In genomic region chr5:31047074-31047473, GRCm38 (mm10) we compare ENCODE assay signal across 8 mouse cellular contexts. TPM values are rescaled to one million over a fixed set of nuclear protein-coding genes. Genes with fewer than 3 reads are reported as not detected.
A peak's percentile ranks its signal among the peaks of the same experiment; 100 is the strongest.
DNase-seq lines count a peak whose midpoint lies in the region; ATAC-seq and TF ChIP-seq lines count a peak whose summit lies in the region.

No protein-coding gene starts in this region.

- no peak for ATAC-seq in kidney, embryonic 15.5 days (replicated peaks; ENCODE audit: low FRiP score)
- no peak for ATAC-seq in midbrain, embryonic 16.5 days

- TF ChIP-seq POLR2A in cortical plate, adult 2 months (IDR thresholded peaks at IDR 0.05; ENCODE audit: extremely low read depth, insufficient read depth, low read length): no peak

- H3K4me2 ChIP-seq in kidney, embryonic 15.5 days: peak overlapping the region; percentile 88
- H3K4me2 ChIP-seq in midbrain, embryonic 16.5 days (ENCODE audit: low read length): peak overlapping the region; percentile 82

- WGBS in kidney, embryonic 15.5 days: 69% methylated on average over 5 of the region's 5 CpGs
- WGBS in midbrain, embryonic 16.5 days: 83% methylated on average over 5 of the region's 5 CpGs

- no peak for TF ChIP-seq CTCF in cortical plate, adult 2 months (IDR thresholded peaks at IDR 0.05; ENCODE audit: extremely low read depth, insufficient read depth, low read length)

- H3K4me1 ChIP-seq in kidney, embryonic 15.5 days: peaks cover 17% of the 10 kb centered on the region
- peaks cover 2% of the 10 kb centered on the region; the same call in 1 of the 2 replicates for H3K4me1 ChIP-seq in cortical plate, adult 2 months (ENCODE audit: control insufficient read depth, insufficient read depth, low read length)
- H3K4me1 ChIP-seq in midbrain, embryonic 16.5 days (ENCODE audit: control insufficient read depth, insufficient read depth, low read length): peaks cover 8% of the 10 kb centered on the region; the same call in 1 of the 2 replicates

- DNase-seq in kidney, adult 8-10 months: no peak
- DNase-seq in induced T-regulatory cell, adult 2 months (ENCODE audit: low read depth): peak; percentile 21
- no peak for DNase-seq in urinary bladder, postnatal 36 days (ENCODE audit: low spot score in 2 of 2)
- no peak for DNase-seq in urinary bladder, postnatal 10 days (ENCODE audit: low spot score)
- no peak for DNase-seq in cerebellum, adult 11-12 months

- H3K9me3 ChIP-seq in kidney, embryonic 15.5 days (replicated peaks): no peaks in the 10 kb centered on the region
- no peaks in the 10 kb centered on the region for H3K9me3 ChIP-seq in midbrain, embryonic 16.5 days (replicated peaks; ENCODE audit: control insufficient read depth, low read length, poor library complexity, severe bottlenecking)

- H3K27me3 ChIP-seq in kidney, embryonic 15.5 days: no peaks in the 10 kb centered on the region
- no peaks in the 10 kb centered on the region for H3K27me3 ChIP-seq in midbrain, embryonic 16.5 days (ENCODE audit: control insufficient read depth, insufficient read depth, low read depth, low read length)

- H3K9ac ChIP-seq in kidney, embryonic 15.5 days: peak overlapping the region; percentile 78
- peak overlapping the region; percentile 92 for H3K9ac ChIP-seq in midbrain, embryonic 16.5 days (ENCODE audit: low read depth, low read length)

- H3K4me3 ChIP-seq in kidney, embryonic 15.5 days (replicated peaks): peak overlapping the region; percentile 76
- peak overlapping the region; percentile 60; the same call in 1 of the 2 replicates for H3K4me3 ChIP-seq in cortical plate, adult 2 months (ENCODE audit: insufficient read depth, low read length)
- peak overlapping the region; percentile 66 for H3K4me3 ChIP-seq in midbrain, embryonic 16.5 days (ENCODE audit: low read depth, low read length)

- peaks cover 16% of the 10 kb centered on the region for H3K36me3 ChIP-seq in kidney, embryonic 15.5 days
- H3K36me3 ChIP-seq in midbrain, embryonic 16.5 days (ENCODE audit: control insufficient read depth, insufficient read depth, low read length): 0 out of 2 replicates have a peak, but pooled peaks cover 10% of the 10 kb centered on the region

- no peak overlapping the region; the same call in 1 of the 2 replicates for H3K27ac ChIP-seq in kidney, embryonic 15.5 days
- H3K27ac ChIP-seq in cortical plate, adult 2 months (ENCODE audit: insufficient read depth, low read length): no peak overlapping the region
- no peak overlapping the region for H3K27ac ChIP-seq in midbrain, embryonic 16.5 days (ENCODE audit: low read length)

RNA-seq across cellular contexts. Expression of gene Atraid, which starts 1.0 kb away (rescaled TPM):
- polyA plus RNA-seq in kidney, embryonic 15.5 days (2015; fragmentation: Nextera tagmentation; extraction: Ambion mirVana): 145 and 149 TPM in 2 replicates
- 186 and 189 TPM in 2 replicates for polyA plus RNA-seq in cortical plate, adult 2 months (2012; rRNA removed)
- 171 and 182 TPM in 2 replicates for polyA plus RNA-seq in midbrain, embryonic 16.5 days (2015; fragmentation: Nextera tagmentation; extraction: Ambion mirVana)

RNA-seq across cellular contexts. Expression of gene Slc5a6, which starts 1.6 kb away (rescaled TPM):
- polyA plus RNA-seq in kidney, embryonic 15.5 days (2015; fragmentation: Nextera tagmentation; extraction: Ambion mirVana): 10.4 and 11.8 TPM in 2 replicates
- polyA plus RNA-seq in cortical plate, adult 2 months (2012; rRNA removed): 32.5 and 34.9 TPM in 2 replicates
- polyA plus RNA-seq in midbrain, embryonic 16.5 days (2015; fragmentation: Nextera tagmentation; extraction: Ambion mirVana): 29.4 and 30.3 TPM in 2 replicates

RNA-seq across cellular contexts. Expression of gene Cad, which starts 7.5 kb away (rescaled TPM):
- polyA plus RNA-seq in kidney, embryonic 15.5 days (2015; fragmentation: Nextera tagmentation; extraction: Ambion mirVana): 32.5 and 36.2 TPM in 2 replicates
- polyA plus RNA-seq in cortical plate, adult 2 months (2012; rRNA removed): 13.4 and 14.1 TPM in 2 replicates
- polyA plus RNA-seq in midbrain, embryonic 16.5 days (2015; fragmentation: Nextera tagmentation; extraction: Ambion mirVana): 14.5 and 14.8 TPM in 2 replicates

RNA-seq across cellular contexts. Expression of gene Dnajc5g, which starts 59.0 kb away (rescaled TPM):
- not detected in 2 replicates for polyA plus RNA-seq in kidney, embryonic 15.5 days (2015; fragmentation: Nextera tagmentation; extraction: Ambion mirVana)
- polyA plus RNA-seq in cortical plate, adult 2 months (2012; rRNA removed): not detected in 2 replicates
- polyA plus RNA-seq in midbrain, embryonic 16.5 days (2015; fragmentation: Nextera tagmentation; extraction: Ambion mirVana): not detected in 2 replicates
